Mouse (Mus musculus) lung, postnatal 0 days (tissue): ENCODE measurements at regions not wholly inside any gene's neighbourhood (a gene's known extent, or its start where the extent isn't known, plus 50 kb on each side); places are given as distances from the start of the nearest gene placed in this dataset.

Experiments used
- CTCF ChIP-seq: IDR thresholded peaks from 2 replicates; pipeline ENCODE4 v1.5.1; 2016; ENCODE audit warnings: antibody characterized with exemption, mild to moderate bottlenecking
- EP300 ChIP-seq: IDR thresholded peaks from 2 replicates; pipeline ENCODE4 v1.6.1; 2016; ENCODE audit warnings: antibody characterized with exemption, mild to moderate bottlenecking, control low read depth

GRCm38 (mm10) chr5:106108474-106108971 is 232.2 kb downstream of the Zfp326 start:
- TF ChIP-seq CTCF (no peak), EP300 (no peak)
